ENCODE assay signal across 20 mouse cellular contexts in genomic region chr6:72792641-72793040, GRCm38 (mm10). TPM values are rescaled to one million over a fixed set of nuclear protein-coding genes. Genes with fewer than 3 reads are reported as not detected.
DNase-seq lines count a peak whose midpoint lies in the region; ATAC-seq lines count a peak whose summit lies in the region.
"Had no signal": no experiment of that assay in that cellular context is flagged by ENCODE, and none has a peak within 500 bp of the region (broad histone marks: within the 10 kb centered on the region; RNA-seq: fewer than 3 reads in every experiment).

No protein-coding gene starts in this region.

- no peak for ATAC-seq in megakaryocyte progenitor cell, adult 5-6 weeks (replicated peaks; ENCODE audit: poor library complexity)
- ATAC-seq: activated CD4-positive, CD25-positive, alpha-beta regulatory T cell, adult 4 months; CD4-positive, CD25-positive, alpha-beta regulatory T cell, adult 4 months; Patski had no signal

- DNase-seq in cerebellum, postnatal 14 days: peak; percentile 12 to 21
- no peak for DNase-seq in cerebellum, adult 11 months
- peak; percentile 81 for DNase-seq in fat pad, adult 2 months (ENCODE audit: extremely low read depth, low read depth, low spot score)
- DNase-seq in gonadal fat pad, adult 2 months (ENCODE audit: low read depth): peak; percentile 84
- DNase-seq in spleen, postnatal 14 days (ENCODE audit: low spot score in 2 of 2): no peak
- DNase-seq: adrenal gland, adult 2 months; adrenal gland, adult 8-10 months; adrenal gland, postnatal 10 days; adrenal gland, postnatal 14 days; adrenal gland, postnatal 25 days; adrenal gland, postnatal 36 days; B cell, adult 2 months; cerebellum, adult 11-12 months; cerebellum, adult 18-20 months had no signal

RNA-seq across cellular contexts. Expression of gene Tcf7l1, which starts 3.6 kb away (rescaled TPM):
- polyA plus RNA-seq in gonadal fat pad, adult 2 months (2012; rRNA removed): 14.4 and 24.1 TPM in 2 replicates
- 0.37 and 0.52 TPM in 2 replicates for total RNA-seq in megakaryocyte progenitor cell, adult 5-6 weeks (2015)
- total RNA-seq in megakaryocyte progenitor cell, adult 5-6 weeks (2017): not detected in 2 replicates
- total RNA-seq: MEL had no signal
- polyA plus RNA-seq: G1E had no signal

Comparison
In these comparisons a context has a peak if more than half of its experiments do, and no peak if none do; other contexts are left out.
1. DNase-seq: peak in cerebellum, postnatal 14 days (2 of 2), fat pad, adult 2 months (single experiment) and gonadal fat pad, adult 2 months (single experiment); none in cerebellum, adult 11 months (single experiment) and spleen, postnatal 14 days (0 of 2).